Mouse (Mus musculus): ENCODE data around the gene Cxadr. TPM values are rescaled to one million over a fixed set of nuclear protein-coding genes. Genes with fewer than 3 reads are reported as not detected.

Cxadr gene
- total RNA-seq, 2 experiments from 2014 or later: 0.84 TPM; not detected in 1

Other genes with a start within 250 kb of the Cxadr start
- 41.8 and 54.5 TPM in 2 replicates for gene Btg3, start 75.7 kb downstream of the Cxadr start, total RNA-seq (2015; ENCODE audit: low replicate concordance)
- 17.6 and 31.6 TPM in 2 replicates for gene Btg3, start 75.7 kb downstream of the Cxadr start, total RNA-seq (2017; ENCODE audit: low replicate concordance)